Mouse (Mus musculus): ENCODE data around the gene Gm10024.

DNA sequence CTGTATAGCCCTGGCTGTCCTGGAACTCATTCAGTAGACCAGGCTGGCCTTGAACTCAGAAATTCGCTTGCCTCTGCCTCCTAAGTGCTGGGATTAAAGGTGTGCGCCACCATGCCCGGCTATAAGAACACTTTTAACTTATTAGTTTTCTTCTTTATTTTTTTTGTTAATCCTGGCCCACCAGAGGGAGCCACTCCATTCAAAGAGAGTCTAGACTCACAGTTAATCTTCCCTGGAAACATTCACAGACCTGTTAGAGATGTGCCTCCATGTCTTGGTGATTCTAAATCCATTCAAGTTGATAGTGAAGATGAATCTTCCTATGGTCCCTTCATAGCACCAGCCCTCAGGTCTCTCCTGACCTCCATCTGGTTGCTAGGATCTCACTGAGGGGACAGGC is 1.4 kb upstream of the Gm10024 start:
- TF ChIP-seq CTCF (IDR thresholded peaks at IDR 0.05; ENCODE audit: extremely low read depth, insufficient read depth, low read length) (no peak), POLR2A (IDR thresholded peaks at IDR 0.05; ENCODE audit: extremely low read depth, insufficient read depth, low read length) (no peak)
